Mouse (Mus musculus) olfactory bulb, adult 2 months (tissue): ENCODE measurements around the gene AU021092. TPM values are rescaled to one million over a fixed set of nuclear protein-coding genes. Genes with fewer than 3 reads are reported as not detected.

ENCODE experiments used
- H3K27ac ChIP-seq: fragments of 200-500 bp; 2 replicates; pipeline ENCODE4 v1.5.1; 2012; ENCODE audit warnings: low read depth, low read length; ENCODE audit not compliant: insufficient read depth
- H3K4me1 ChIP-seq: fragments of 200-500 bp; 2 replicates; pipeline ENCODE4 v1.6.1; 2012; ENCODE audit warnings: low read length; ENCODE audit not compliant: control insufficient read depth, insufficient read depth
- H3K4me3 ChIP-seq: fragments of 200-500 bp; 2 replicates; pipeline ENCODE4 v1.5.1; 2012; ENCODE audit warnings: mild to moderate bottlenecking, low read depth, low read length, moderate library complexity; ENCODE audit not compliant: insufficient read depth
- CTCF ChIP-seq: fragments of 200-500 bp; IDR thresholded peaks from 2 replicates; pipeline ENCODE4 v1.5.1; 2012; ENCODE audit warnings: low read depth, mild to moderate bottlenecking, low read length, moderate library complexity; ENCODE audit not compliant: insufficient read depth
- POLR2A ChIP-seq: fragments of 200-500 bp; IDR thresholded peaks from 2 replicates; pipeline ENCODE4 v1.6.1; 2012; ENCODE audit warnings: mild to moderate bottlenecking, low read depth, low read length, moderate library complexity; ENCODE audit not compliant: insufficient read depth
- WGBS: fragments of 180-500 bp; shearing (Covaris S2); methylation state at CpG from one replicate; pipeline ENCODE4 v1.1.7; 2018; 5-methylcytosine and 5-hydroxymethylcytosine counted together
- polyA plus RNA-seq: library from polyadenylated mRNA; stranded (reverse); fragments of >200 nt; gene quantifications from 2 replicates; pipeline ENCODE4 v1.2.4, GENCODE M21; 2012; ENCODE audit warnings: low replicate concordance; ENCODE audit not compliant: missing spikeins, insufficient read depth, insufficient read length

Gene AU021092
- polyA plus RNA-seq, 1 experiment: not detected

DNA sequence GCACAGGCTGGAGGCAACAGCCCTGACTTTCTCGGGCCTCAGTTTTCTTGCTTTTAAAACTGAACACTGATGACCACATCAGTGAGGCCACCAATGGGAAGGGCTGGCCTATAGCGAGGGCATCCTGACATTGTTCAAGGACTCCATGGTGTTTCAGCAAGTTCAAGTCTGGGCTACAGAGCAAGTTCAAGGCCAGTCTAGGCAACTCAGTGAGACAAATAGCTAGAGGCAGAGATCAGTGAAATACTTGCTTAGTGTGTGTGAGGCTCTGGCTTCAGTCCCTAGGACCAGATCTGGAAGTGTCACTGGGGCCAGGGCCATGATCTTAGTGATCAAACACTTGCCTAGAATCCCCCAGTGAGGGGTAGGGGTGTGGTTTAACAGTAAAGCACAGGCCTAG, 54.1 kb downstream of the AU021092 start:
- TF ChIP-seq POLR2A: no peak
- no peak for TF ChIP-seq CTCF
- 94% methylated on average over 2 of the region's 2 CpGs for WGBS
- H3K4me3 ChIP-seq: no peak overlapping the region
- peaks cover 4% of the 10 kb centered on the region for H3K4me1 ChIP-seq
- H3K27ac ChIP-seq: no peak overlapping the region

- no peak overlapping the region for H3K27ac ChIP-seq
- peaks cover under 1% of the 10 kb centered on the region; the same call in 1 of the 2 replicates for H3K4me1 ChIP-seq
- no peak for TF ChIP-seq POLR2A
- no peak for TF ChIP-seq CTCF
- 76% methylated on average over 6 of the region's 6 CpGs for WGBS
- no peak overlapping the region for H3K4me3 ChIP-seq
Observed at GRCm38 (mm10) chr16:5164327-5164726, 57.8 kb downstream of the AU021092 start.

Other genes with a start within 250 kb of the AU021092 start
- gene Sept12, start 224.4 kb downstream of the AU021092 start, polyA plus RNA-seq: not detected in 2 replicates
- gene Smim22, start 215.0 kb downstream of the AU021092 start, polyA plus RNA-seq: not detected in 2 replicates
- not detected in 2 replicates for gene Rogdi, start 208.7 kb downstream of the AU021092 start, polyA plus RNA-seq
- gene Glyr1, start 172.4 kb downstream of the AU021092 start, polyA plus RNA-seq: 92.9 and 140 TPM in 2 replicates
- gene Ubn1, start 172.2 kb downstream of the AU021092 start, polyA plus RNA-seq: 47.7 and 78.4 TPM in 2 replicates
- not detected in 2 replicates for gene Ppl, start 89.9 kb downstream of the AU021092 start, polyA plus RNA-seq
- gene Sec14l5, start 75.2 kb downstream of the AU021092 start, polyA plus RNA-seq: not detected in 2 replicates
- gene Nagpa, start 18.3 kb downstream of the AU021092 start, polyA plus RNA-seq: not detected in 2 replicates
- not detected in 2 replicates for gene Alg1, start 11.3 kb upstream of the AU021092 start, polyA plus RNA-seq
- not detected in 2 replicates for gene Eef2kmt, start 33.7 kb upstream of the AU021092 start, polyA plus RNA-seq